Mouse (Mus musculus): ENCODE measurements around the gene Spdef. TPM values are rescaled to one million over a fixed set of nuclear protein-coding genes. Genes with fewer than 3 reads are reported as not detected.

Spdef gene
- polyA plus RNA-seq, 1 experiment from 2014 or later, result 29.7 TPM

GRCm38 (mm10) chr17:27767120-27767519 is 38.4 kb upstream of the Spdef start:
- DNase-seq (ENCODE audit: low spot score) (no peak), ATAC-seq (ENCODE audit: low FRiP score, low TSS enrichment) (no peak)
- Histone ChIP-seq H3K4me1 (replicated peaks; ENCODE audit: control insufficient read depth, insufficient read depth) (no peaks in the 10 kb centered on the region), H3K36me3 (ENCODE audit: control insufficient read depth, insufficient read depth, low read length) (peaks cover 12% of the 10 kb centered on the region), H3K9ac (ENCODE audit: low read length) (no peak overlapping the region), H3K4me2 (replicated peaks; ENCODE audit: low read depth) (no peak overlapping the region), H3K27me3 (ENCODE audit: control insufficient read depth, insufficient read depth, low read length) (no peaks in the 10 kb centered on the region), H3K4me3 (ENCODE audit: low read depth, low read length) (no peak overlapping the region), H3K27ac (replicated peaks) (no peak overlapping the region), H3K9me3 (ENCODE audit: control insufficient read depth, low read length) (no peaks in the 10 kb centered on the region)
- WGBS, result 84% methylated on average over 5 of the region's 5 CpGs
- TF ChIP-seq EP300 (optimal IDR thresholded peaks at IDR 0.05), result no peak
- TF ChIP-seq CTCF (IDR thresholded peaks at IDR 0.05; ENCODE audit: low read depth), result no peak

- peaks cover 12% of the 10 kb centered on the region for H3K36me3 ChIP-seq (ENCODE audit: control insufficient read depth, insufficient read depth, low read length)
- DNase-seq (ENCODE audit: low spot score), result no peak
- WGBS, result 93% methylated on average over 6 of the region's 6 CpGs
These were observed 36.3 kb upstream of the Spdef start for GRCm38 (mm10) chr17:27765066-27765465.

GRCm38 (mm10) chr17:27764453-27764852 is 35.7 kb upstream of the Spdef start:
- no peaks in the 10 kb centered on the region; the same call in 1 of the 2 replicates for H3K4me1 ChIP-seq (replicated peaks; ENCODE audit: control insufficient read depth, insufficient read depth)
- TF ChIP-seq EP300 (optimal IDR thresholded peaks at IDR 0.05) (no peak), CTCF (IDR thresholded peaks at IDR 0.05; ENCODE audit: low read depth) (peak; percentile 56)
- WGBS, result 81% methylated on average over 2 of the region's 2 CpGs
- H3K27ac ChIP-seq (replicated peaks), result no peak overlapping the region
- no peaks in the 10 kb centered on the region for H3K9me3 ChIP-seq (ENCODE audit: control insufficient read depth, low read length)
- no peak overlapping the region for H3K4me3 ChIP-seq (ENCODE audit: low read depth, low read length)
- no peak overlapping the region for H3K9ac ChIP-seq (ENCODE audit: low read length)
- H3K36me3 ChIP-seq (ENCODE audit: control insufficient read depth, insufficient read depth, low read length), result peaks cover 12% of the 10 kb centered on the region
- ATAC-seq (ENCODE audit: low FRiP score, low TSS enrichment) (no peak), DNase-seq (ENCODE audit: low spot score) (no peak)
- H3K27me3 ChIP-seq (ENCODE audit: control insufficient read depth, insufficient read depth, low read length), result no peaks in the 10 kb centered on the region
- H3K4me2 ChIP-seq (replicated peaks; ENCODE audit: low read depth), result no peak overlapping the region

More at GRCm38 (mm10) chr17:27765066-27765465, 36.3 kb upstream of the Spdef start:
- H3K9me3 ChIP-seq (ENCODE audit: control insufficient read depth, low read length), result no peaks in the 10 kb centered on the region
- no peaks in the 10 kb centered on the region; the same call in 1 of the 2 replicates for H3K4me1 ChIP-seq (replicated peaks; ENCODE audit: control insufficient read depth, insufficient read depth)
- TF ChIP-seq CTCF (IDR thresholded peaks at IDR 0.05; ENCODE audit: low read depth) (no peak), EP300 (optimal IDR thresholded peaks at IDR 0.05) (no peak)
- no peak overlapping the region for H3K9ac ChIP-seq (ENCODE audit: low read length)
- H3K4me2 ChIP-seq (replicated peaks; ENCODE audit: low read depth), result no peak overlapping the region
- H3K27ac ChIP-seq (replicated peaks), result no peak overlapping the region
- H3K4me3 ChIP-seq (ENCODE audit: low read depth, low read length), result no peak overlapping the region
- ATAC-seq (ENCODE audit: low FRiP score, low TSS enrichment), result no peak
- no peaks in the 10 kb centered on the region for H3K27me3 ChIP-seq (ENCODE audit: control insufficient read depth, insufficient read depth, low read length)

GRCm38 (mm10) chr17:27762884-27763283 is 34.1 kb upstream of the Spdef start:
- peaks cover 9% of the 10 kb centered on the region for H3K36me3 ChIP-seq (ENCODE audit: control insufficient read depth, insufficient read depth, low read length)
- ATAC-seq (ENCODE audit: low FRiP score, low TSS enrichment), result no peak
- H3K9me3 ChIP-seq (ENCODE audit: control insufficient read depth, low read length), result no peaks in the 10 kb centered on the region
- TF ChIP-seq EP300 (optimal IDR thresholded peaks at IDR 0.05), result no peak
- TF ChIP-seq CTCF (IDR thresholded peaks at IDR 0.05; ENCODE audit: low read depth), result no peak
- no peaks in the 10 kb centered on the region for H3K27me3 ChIP-seq (ENCODE audit: control insufficient read depth, insufficient read depth, low read length)
- H3K27ac ChIP-seq (replicated peaks), result no peak overlapping the region
- DNase-seq (ENCODE audit: low spot score), result no peak
- no peak overlapping the region for H3K4me3 ChIP-seq (ENCODE audit: low read depth, low read length)
- H3K4me1 ChIP-seq (replicated peaks; ENCODE audit: control insufficient read depth, insufficient read depth), result no peaks in the 10 kb centered on the region; the same call in 1 of the 2 replicates
- 91% methylated on average over 11 of the region's 11 CpGs for WGBS
- H3K4me2 ChIP-seq (replicated peaks; ENCODE audit: low read depth), result no peak overlapping the region
- no peak overlapping the region for H3K9ac ChIP-seq (ENCODE audit: low read length)

- peaks cover 7% of the 10 kb centered on the region for H3K36me3 ChIP-seq (ENCODE audit: control insufficient read depth, insufficient read depth, low read length)
- DNase-seq (ENCODE audit: low spot score) (peak; percentile 86), ATAC-seq (ENCODE audit: low FRiP score, low TSS enrichment) (peak; percentile 79)
- WGBS, result 30% methylated on average over 9 of the region's 9 CpGs
- no peaks in the 10 kb centered on the region for H3K9me3 ChIP-seq (ENCODE audit: control insufficient read depth, low read length)
- H3K27ac ChIP-seq (replicated peaks), result no peak overlapping the region
- no peaks in the 10 kb centered on the region; the same call in 1 of the 2 replicates for H3K4me1 ChIP-seq (replicated peaks; ENCODE audit: control insufficient read depth, insufficient read depth)
- no peak overlapping the region for H3K4me3 ChIP-seq (ENCODE audit: low read depth, low read length)
- no peaks in the 10 kb centered on the region for H3K27me3 ChIP-seq (ENCODE audit: control insufficient read depth, insufficient read depth, low read length)
- H3K4me2 ChIP-seq (replicated peaks; ENCODE audit: low read depth), result no peak overlapping the region
- TF ChIP-seq EP300 (optimal IDR thresholded peaks at IDR 0.05) (no peak), CTCF (IDR thresholded peaks at IDR 0.05; ENCODE audit: low read depth) (peak; percentile 97)
- no peak overlapping the region for H3K9ac ChIP-seq (ENCODE audit: low read length)
These were observed 33.0 kb upstream of the Spdef start for GRCm38 (mm10) chr17:27761639-27762336.

GRCm38 (mm10) chr17:27760169-27760568 is 31.4 kb upstream of the Spdef start:
- H3K27ac ChIP-seq (replicated peaks), result no peak overlapping the region
- peaks cover 7% of the 10 kb centered on the region for H3K36me3 ChIP-seq (ENCODE audit: control insufficient read depth, insufficient read depth, low read length)
- 58% methylated on average over 6 of the region's 6 CpGs for WGBS
- no peak for TF ChIP-seq EP300 (optimal IDR thresholded peaks at IDR 0.05)
- no peaks in the 10 kb centered on the region for H3K9me3 ChIP-seq (ENCODE audit: control insufficient read depth, low read length)
- no peak overlapping the region for H3K4me2 ChIP-seq (replicated peaks; ENCODE audit: low read depth)
- H3K4me3 ChIP-seq (ENCODE audit: low read depth, low read length), result no peak overlapping the region
- H3K4me1 ChIP-seq (replicated peaks; ENCODE audit: control insufficient read depth, insufficient read depth), result no peaks in the 10 kb centered on the region; the same call in 1 of the 2 replicates
- H3K27me3 ChIP-seq (ENCODE audit: control insufficient read depth, insufficient read depth, low read length), result no peaks in the 10 kb centered on the region
- DNase-seq (ENCODE audit: low spot score) (peak; percentile 84), ATAC-seq (ENCODE audit: low FRiP score, low TSS enrichment) (peak; percentile 55)
- H3K9ac ChIP-seq (ENCODE audit: low read length), result no peak overlapping the region

Measured in stomach, postnatal 0 days (tissue).